Mouse (Mus musculus) limb, embryonic 14.5 days (tissue): ENCODE data around the gene Phex. TPM values are rescaled to one million over a fixed set of nuclear protein-coding genes. Genes with fewer than 3 reads are reported as not detected.

Experiments used
- ATAC-seq: fragments of 200-750 bp; cut with Nextera tagmentation; 2 replicates; pipeline ENCODE4 v1.8.0; 2017; ENCODE audit warnings: low read depth, moderate number of reproducible peaks, moderate TSS enrichment; ENCODE audit not compliant: low FRiP score
- DNase-seq: peaks from one replicate; pipeline ENCODE4 v3.0.0-alpha.2; 2015; ENCODE audit warnings: low spot score
- H3K27ac ChIP-seq: fragments of 300-500 bp; sonication (generic); replicated peaks from 2 replicates; pipeline ENCODE4 v1.5.1; 2014; ENCODE audit warnings: low read depth, mild to moderate bottlenecking, low read length, moderate library complexity, mixed read lengths
- H3K27me3 ChIP-seq: fragments of 300-500 bp; sonication (generic); 2 replicates; pipeline ENCODE4 v1.6.1; 2014; ENCODE audit warnings: low read length, mixed read lengths; ENCODE audit not compliant: control insufficient read depth, insufficient read depth
- H3K36me3 ChIP-seq: fragments of 300-500 bp; sonication (generic); 2 replicates; pipeline ENCODE4 v1.6.1; 2014; ENCODE audit warnings: mild to moderate bottlenecking, low read length, moderate library complexity, mixed read lengths; ENCODE audit not compliant: control insufficient read depth, insufficient read depth
- H3K4me1 ChIP-seq: fragments of 300-500 bp; sonication (generic); 2 replicates; pipeline ENCODE4 v1.6.1; 2014; ENCODE audit warnings: antibody characterized with exemption, low read length, mixed read lengths; ENCODE audit not compliant: control insufficient read depth, insufficient read depth
- H3K4me2 ChIP-seq: fragments of 300-500 bp; sonication (generic); replicated peaks from 2 replicates; pipeline ENCODE4 v1.6.1; 2014; ENCODE audit warnings: low read depth, mild to moderate bottlenecking, low read length, moderate library complexity; ENCODE audit not compliant: severe bottlenecking
- H3K4me3 ChIP-seq: fragments of 300-500 bp; sonication (generic); replicated peaks from 2 replicates; pipeline ENCODE4 v1.5.1; 2014; ENCODE audit warnings: low read length
- H3K9ac ChIP-seq: fragments of 300-500 bp; sonication (generic); 2 replicates; pipeline ENCODE4 v1.6.1; 2014; ENCODE audit warnings: mild to moderate bottlenecking, low read depth, low read length, moderate library complexity; ENCODE audit not compliant: severe bottlenecking
- H3K9me3 ChIP-seq: fragments of 300-500 bp; sonication (generic); 2 replicates; pipeline ENCODE4 v1.6.1; 2016; ENCODE audit warnings: low read length; ENCODE audit not compliant: control insufficient read depth
- POLR2A ChIP-seq: fragments of 200-500 bp; IDR thresholded peaks from 2 replicates; pipeline ENCODE4 v1.8.0; 2012; ENCODE audit warnings: inconsistent platforms, mild to moderate bottlenecking, moderate library complexity, borderline replicate concordance; ENCODE audit not compliant: insufficient read depth, insufficient read length; ENCODE audit errors: extremely low read depth
- WGBS: fragments of 180-500 bp; shearing (Covaris S2); extraction: QIAGEN DNeasy Blood & Tissue Kit; methylation state at CpG from one replicate; pipeline ENCODE4 v1.1.7; 2014; 5-methylcytosine and 5-hydroxymethylcytosine counted together
- microRNA-seq: library from miRNA; unstranded; fragments of <30 nt; microRNA quantifications from one replicate; pipeline ENCODE4, GENCODE M21; 2016
- polyA plus RNA-seq, 2 experiments: library from polyadenylated mRNA; depleted of rRNA in 1 of 2; stranded (reverse) in 1 of 2; unstranded in 1 of 2; fragments of >200 nt; fragmentation: Nextera tagmentation in 1 of 2; extraction: Ambion mirVana in 1 of 2; gene quantifications; 2 replicates each; pipeline versions ENCODE4 v1.2.1 to v1.2.3; 2012 to 2014

Gene Phex
- polyA plus RNA-seq, 2 experiments: 7.0 to 7.8 TPM

DNA sequence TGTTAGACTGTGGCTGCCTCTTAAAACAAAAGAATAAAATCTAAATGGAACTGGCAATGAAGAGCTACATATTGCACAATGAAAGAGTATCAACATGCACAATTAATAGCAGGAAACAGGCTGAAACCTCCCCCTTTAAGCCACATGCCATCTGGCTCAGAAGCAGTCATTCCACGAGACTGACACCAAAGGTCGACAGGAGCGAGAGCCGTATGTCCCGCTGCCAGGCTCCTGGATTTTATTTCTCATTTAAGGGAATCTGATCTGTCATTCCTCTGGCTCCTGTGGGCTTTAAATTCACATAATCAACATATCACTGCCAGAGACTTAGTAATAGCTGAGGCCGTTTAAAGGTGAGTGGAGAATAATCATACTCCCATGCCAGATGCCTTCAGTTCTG lies 275.5 kb downstream of the Phex start:
- no peaks in the 10 kb centered on the region for H3K27me3 ChIP-seq
- no peak overlapping the region for H3K9ac ChIP-seq
- no peak overlapping the region for H3K4me2 ChIP-seq
- no peak for ATAC-seq
- no peak overlapping the region for H3K27ac ChIP-seq
- H3K9me3 ChIP-seq: no peaks in the 10 kb centered on the region
- H3K36me3 ChIP-seq: no peaks in the 10 kb centered on the region
- H3K4me3 ChIP-seq: no peak overlapping the region
- WGBS: 38% methylated on average over 6 of the region's 6 CpGs
- peak; percentile 7 for DNase-seq
- no peaks in the 10 kb centered on the region for H3K4me1 ChIP-seq
- no peak for TF ChIP-seq POLR2A

Small RNA genes within 50 kb of the gene (microRNA-seq; reads per million reads assigned to microRNA genes)
- not detected for gene Gm23798

Other genes with a start within 250 kb of the Phex start
- 61.0 and 64.6 TPM in 2 replicates for gene Sms, start 77.0 kb upstream of the Phex start, polyA plus RNA-seq (2012; rRNA removed)
- 54.8 and 57.0 TPM in 2 replicates for gene Sms, start 77.0 kb upstream of the Phex start, polyA plus RNA-seq (2014; fragmentation: Nextera tagmentation; extraction: Ambion mirVana)
- 2.9 TPM in 1 of 2 replicates, not detected in the other for gene Yy2, start 153.7 kb upstream of the Phex start, polyA plus RNA-seq (2012; rRNA removed)
- gene Yy2, start 153.7 kb upstream of the Phex start, polyA plus RNA-seq (2014; fragmentation: Nextera tagmentation; extraction: Ambion mirVana): 3.4 and 3.6 TPM in 2 replicates
- 28.5 and 40.2 TPM in 2 replicates for gene Mbtps2, start 183.4 kb upstream of the Phex start, polyA plus RNA-seq (2012; rRNA removed)
- 18.7 and 22.1 TPM in 2 replicates for gene Mbtps2, start 183.4 kb upstream of the Phex start, polyA plus RNA-seq (2014; fragmentation: Nextera tagmentation; extraction: Ambion mirVana)